ENCODE assay signal across 14 mouse cellular contexts in genomic region chr6:32407574-32408185, GRCm38 (mm10).
DNase-seq lines count a peak whose midpoint lies in the region; ATAC-seq lines count a peak whose summit lies in the region.
"Had no signal": no experiment of that assay in that cellular context is flagged by ENCODE, and none has a peak within 500 bp of the region (broad histone marks: within the 10 kb centered on the region; RNA-seq: fewer than 3 reads in every experiment).

No protein-coding gene starts in this region.

- H3K27me3 ChIP-seq in forebrain, embryonic 11.5 days (ENCODE audit: control insufficient read depth, insufficient read depth, low read length), result no peaks in the 10 kb centered on the region
- no peaks in the 10 kb centered on the region for H3K27me3 ChIP-seq in forebrain, embryonic 15.5 days
- no peaks in the 10 kb centered on the region for H3K27me3 ChIP-seq in midbrain, embryonic 11.5 days (ENCODE audit: control insufficient read depth, insufficient read depth, low read length)
- H3K27me3 ChIP-seq in midbrain, embryonic 15.5 days (replicated peaks), result no peaks in the 10 kb centered on the region
- H3K27me3 ChIP-seq: liver, embryonic 15.5 days had no signal

- no peaks in the 10 kb centered on the region for H3K36me3 ChIP-seq in forebrain, embryonic 11.5 days (ENCODE audit: control insufficient read depth, insufficient read depth, low read length)
- no peaks in the 10 kb centered on the region for H3K36me3 ChIP-seq in forebrain, embryonic 15.5 days
- H3K36me3 ChIP-seq in midbrain, embryonic 11.5 days (ENCODE audit: control insufficient read depth, insufficient read depth, low read length), result no peaks in the 10 kb centered on the region
- H3K36me3 ChIP-seq in midbrain, embryonic 15.5 days (replicated peaks), result no peaks in the 10 kb centered on the region
- H3K36me3 ChIP-seq: liver, embryonic 15.5 days had no signal

- H3K27ac ChIP-seq in forebrain, embryonic 11.5 days (ENCODE audit: low read depth, low read length), result no peak overlapping the region
- no peak overlapping the region for H3K27ac ChIP-seq in forebrain, embryonic 15.5 days (replicated peaks)
- H3K27ac ChIP-seq in midbrain, embryonic 11.5 days (ENCODE audit: low read depth, low read length), result no peak overlapping the region
- no peak overlapping the region for H3K27ac ChIP-seq in midbrain, embryonic 15.5 days
- H3K27ac ChIP-seq: liver, embryonic 15.5 days had no signal

- ATAC-seq in forebrain, embryonic 11.5 days (replicated peaks; ENCODE audit: low FRiP score), result 0 out of 2 replicates have a peak, but pooled peaks have one; percentile 7
- no peak for ATAC-seq in forebrain, embryonic 15.5 days (replicated peaks)
- peak; percentile 64 for ATAC-seq in midbrain, embryonic 11.5 days (ENCODE audit: low FRiP score)
- no peak; the same call in 1 of the 2 replicates for ATAC-seq in midbrain, embryonic 15.5 days (replicated peaks)
- no peak for ATAC-seq in monocyte, adult 5-6 weeks (replicated peaks; ENCODE audit: insufficient number of reproducible peaks, low FRiP score, low TSS enrichment, poor library complexity, severe bottlenecking)

- no peak overlapping the region for H3K9ac ChIP-seq in forebrain, embryonic 11.5 days (ENCODE audit: low read length)
- no peak overlapping the region for H3K9ac ChIP-seq in forebrain, embryonic 15.5 days (replicated peaks)
- H3K9ac ChIP-seq in midbrain, embryonic 11.5 days (ENCODE audit: low read length), result no peak overlapping the region
- no peak overlapping the region for H3K9ac ChIP-seq in midbrain, embryonic 15.5 days
- H3K9ac ChIP-seq: liver, embryonic 15.5 days had no signal

- H3K4me2 ChIP-seq in forebrain, embryonic 11.5 days (ENCODE audit: low read depth, low read length, severe bottlenecking), result no peak overlapping the region
- H3K4me2 ChIP-seq in forebrain, embryonic 15.5 days (replicated peaks), result no peak overlapping the region
- no peak overlapping the region for H3K4me2 ChIP-seq in midbrain, embryonic 11.5 days
- H3K4me2 ChIP-seq in midbrain, embryonic 15.5 days, result no peak overlapping the region
- H3K4me2 ChIP-seq: liver, embryonic 15.5 days had no signal

- H3K4me1 ChIP-seq in forebrain, embryonic 11.5 days (replicated peaks; ENCODE audit: control insufficient read depth, insufficient read depth, low read length), result peaks cover 1% of the 10 kb centered on the region; the same call in 1 of the 2 replicates
- peaks cover 50% of the 10 kb centered on the region for H3K4me1 ChIP-seq in forebrain, embryonic 15.5 days
- peaks cover 3% of the 10 kb centered on the region for H3K4me1 ChIP-seq in midbrain, embryonic 11.5 days (ENCODE audit: control insufficient read depth, insufficient read depth, low read length)
- H3K4me1 ChIP-seq in midbrain, embryonic 15.5 days, result peaks cover 30% of the 10 kb centered on the region
- H3K4me1 ChIP-seq: liver, embryonic 15.5 days had no signal

- WGBS in forebrain, embryonic 11.5 days, result 65% methylated on average over 8 of the region's 8 CpGs
- WGBS in forebrain, embryonic 15.5 days, result 49% methylated on average over 8 of the region's 8 CpGs
- 68% methylated on average over 8 of the region's 8 CpGs for WGBS in midbrain, embryonic 11.5 days
- WGBS in midbrain, embryonic 15.5 days, result 42% methylated on average over 8 of the region's 8 CpGs

- no peak for DNase-seq in forebrain, embryonic 11.5 days (ENCODE audit: low spot score)
- no peak for DNase-seq in midbrain, embryonic 11.5 days (ENCODE audit: low spot score, missing footprints)
- DNase-seq in hindlimb bud, embryonic 11.5 days (ENCODE audit: extremely low spot score, low read depth, low spot score), result peak; percentile 31
- DNase-seq in retina, postnatal 1 day, result peak; percentile 90
- DNase-seq in layer of hippocampus, adult 9-11 months, result no peak
- DNase-seq: adrenal gland, adult 2 months; cerebellum, adult 11 months; gastrocnemius, postnatal 36 days; heart, postnatal 14 days had no signal

- H3K4me3 ChIP-seq in forebrain, embryonic 11.5 days (ENCODE audit: low read depth, low read length), result no peak overlapping the region
- H3K4me3 ChIP-seq in forebrain, embryonic 15.5 days, result no peak overlapping the region
- H3K4me3 ChIP-seq in midbrain, embryonic 11.5 days (ENCODE audit: low read depth, low read length), result no peak overlapping the region
- no peak overlapping the region for H3K4me3 ChIP-seq in midbrain, embryonic 15.5 days
- H3K4me3 ChIP-seq: liver, embryonic 15.5 days; megakaryocyte, embryonic 14.5 days had no signal

- no peaks in the 10 kb centered on the region for H3K9me3 ChIP-seq in forebrain, embryonic 11.5 days (ENCODE audit: control insufficient read depth, low read length)
- no peaks in the 10 kb centered on the region for H3K9me3 ChIP-seq in forebrain, embryonic 15.5 days
- H3K9me3 ChIP-seq in midbrain, embryonic 11.5 days (ENCODE audit: control insufficient read depth, low read length), result no peaks in the 10 kb centered on the region
- H3K9me3 ChIP-seq in midbrain, embryonic 15.5 days, result no peaks in the 10 kb centered on the region
- H3K9me3 ChIP-seq: liver, embryonic 15.5 days; megakaryocyte, embryonic 14.5 days had no signal

Comparison
In these comparisons a context has a peak if more than half of its experiments do, and no peak if none do; other contexts are left out.
1. ATAC-seq: peak in forebrain, embryonic 11.5 days (single experiment) and midbrain, embryonic 11.5 days (single experiment); none in forebrain, embryonic 15.5 days (single experiment), midbrain, embryonic 15.5 days (single experiment) and monocyte, adult 5-6 weeks (single experiment).
2. DNase-seq: peak in hindlimb bud, embryonic 11.5 days (single experiment) and retina, postnatal 1 day (single experiment); none in forebrain, embryonic 11.5 days (single experiment), midbrain, embryonic 11.5 days (single experiment) and layer of hippocampus, adult 9-11 months (single experiment).